ENCODE assay signal across 24 mouse cellular contexts in the genomic region with DNA sequence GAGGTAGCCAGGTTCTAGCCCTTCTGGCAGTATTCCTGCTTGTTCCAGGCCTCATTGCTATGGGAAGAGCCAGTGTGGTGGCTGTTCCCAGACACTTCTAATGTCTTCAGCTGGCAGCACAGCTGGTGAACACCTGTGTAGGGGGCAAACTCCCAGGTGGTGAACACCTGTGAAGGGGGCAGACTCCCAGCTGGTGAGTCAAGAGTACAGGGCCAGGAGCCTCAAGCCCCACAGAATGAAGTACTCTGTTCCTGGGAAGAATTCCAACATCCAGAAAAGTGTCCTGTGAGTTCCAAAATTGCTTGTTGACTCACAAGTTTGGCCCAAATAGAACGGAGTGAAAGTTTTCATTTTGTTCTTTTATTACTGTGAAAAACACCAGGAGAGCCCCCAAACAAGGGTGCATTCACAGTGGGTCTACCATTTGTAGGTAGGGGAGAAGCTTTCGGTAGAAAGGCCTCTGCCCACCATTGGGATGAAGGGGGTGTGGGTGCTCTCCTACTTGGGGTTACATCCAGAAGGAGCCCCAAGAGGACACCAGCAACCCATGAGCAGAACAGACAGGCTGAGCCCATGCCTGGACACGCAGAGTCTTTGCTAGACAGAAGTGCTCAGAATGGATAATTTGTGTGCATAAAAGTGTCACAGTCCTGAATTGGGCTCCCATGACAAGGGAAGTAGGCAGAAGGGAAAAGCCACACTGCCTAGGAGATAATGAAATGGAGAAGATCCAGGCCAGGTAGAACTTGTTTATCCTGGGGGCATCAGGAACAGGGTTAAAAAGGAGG. TPM values are rescaled to one million over a fixed set of nuclear protein-coding genes. Genes with fewer than 3 reads are reported as not detected.
A peak's percentile ranks its signal among the peaks of the same experiment; 100 is the strongest.
DNase-seq lines count a peak whose midpoint lies in the region; ATAC-seq and TF ChIP-seq lines count a peak whose summit lies in the region.
"Had no signal": no experiment of that assay in that cellular context is flagged by ENCODE, and none has a peak within 500 bp of the region (broad histone marks: within the 10 kb centered on the region; RNA-seq: fewer than 3 reads in every experiment).

No protein-coding gene starts in this region.

- no peaks in the 10 kb centered on the region for H3K79me2 ChIP-seq in myocyte (ENCODE audit: control insufficient read depth, insufficient read depth)

- no peak for ATAC-seq in granulocyte monocyte progenitor cell, adult 5-6 weeks (replicated peaks; ENCODE audit: poor library complexity, severe bottlenecking)
- ATAC-seq: forebrain, embryonic 13.5 days; liver, embryonic 12.5 days had no signal

- no peak overlapping the region for H3K4me3 ChIP-seq in myocyte
- H3K4me3 ChIP-seq: erythroblast, embryonic 14.5 days; forebrain, embryonic 13.5 days; hindbrain, embryonic 13.5 days; liver, embryonic 12.5 days; neural tube, embryonic 15.5 days had no signal

- H3K4me2 ChIP-seq in myocyte (ENCODE audit: low read depth), result no peak overlapping the region
- H3K4me2 ChIP-seq: forebrain, embryonic 13.5 days; heart, embryonic 11.5 days; hindbrain, embryonic 13.5 days; liver, embryonic 12.5 days; neural tube, embryonic 15.5 days had no signal

- TF ChIP-seq POLR2A in myocyte (IDR thresholded peaks at IDR 0.05; ENCODE audit: insufficient read length, low read depth), result no peak

- no peak overlapping the region for H3ac ChIP-seq in myocyte (ENCODE audit: control insufficient read depth, insufficient read length)

- DNase-seq in gastrocnemius, postnatal 25 days, result peak; percentile 23
- no peak for DNase-seq in gastrocnemius, postnatal 10 days
- peak; percentile 14 for DNase-seq in right cerebral cortex, postnatal 25 days
- DNase-seq in right cerebral cortex, postnatal 10 days (ENCODE audit: low spot score in 2 of 2), result no peak
- peak; percentile 16 for DNase-seq in Muller cell, postnatal 12 days (ENCODE audit: inconsistent ontology term)
- no peak for DNase-seq in embryo, embryonic 10.5 days (ENCODE audit: low spot score)
- DNase-seq: adrenal gland, postnatal 36 days; cerebellum, adult 2 months; heart, postnatal 10 days; kidney, adult 8-10 months; kidney, postnatal 14 days; left cerebral cortex, postnatal 4 days; lung, adult 2 months; midbrain, embryonic 14.5 days had no signal

- H3K36me3 ChIP-seq in myocyte (ENCODE audit: control insufficient read depth, insufficient read depth), result no peaks in the 10 kb centered on the region
- H3K36me3 ChIP-seq: neural tube, embryonic 15.5 days had no signal

- H3K27me3 ChIP-seq in myocyte (ENCODE audit: control insufficient read depth, insufficient read depth, insufficient read length), result no peaks in the 10 kb centered on the region
- H3K27me3 ChIP-seq: forebrain, embryonic 13.5 days; hindbrain, embryonic 13.5 days; liver, embryonic 12.5 days; megakaryocyte, embryonic 14.5 days; neural tube, embryonic 15.5 days had no signal

TF ChIP-seq in myocyte, 11 proteins besides CTCF, POLR2A, EP300 and RAD21:
- TF ChIP-seq CEBPB (IDR thresholded peaks at IDR 0.05; ENCODE audit: insufficient read depth, poor library complexity, severe bottlenecking) (no peak), POLR2AphosphoS2 (IDR thresholded peaks at IDR 0.05; ENCODE audit: insufficient read length, low read depth) (peak; percentile 64), MAX (IDR thresholded peaks at IDR 0.05; ENCODE audit: low read depth) (no peak), MYOG (IDR thresholded peaks at IDR 0.05; ENCODE audit: control insufficient read depth in 1 of 3, insufficient read depth in 1 of 3, insufficient read length in 2 of 3, low read depth in 2 of 3) (peak in 1 of 3 experiments; percentile 61), SRF (IDR thresholded peaks at IDR 0.05; ENCODE audit: control insufficient read depth, insufficient read length, low read depth) (no peak), REST (IDR thresholded peaks at IDR 0.05; ENCODE audit: insufficient read depth, insufficient read length) (no peak), TCF12 (IDR thresholded peaks at IDR 0.05; ENCODE audit: insufficient read depth, poor library complexity, severe bottlenecking) (peak; percentile 82), MYOD1 (IDR thresholded peaks at IDR 0.05; ENCODE audit: control insufficient read depth in 1 of 3, insufficient read length in 2 of 3, low read depth in 2 of 3) (peak; percentile 9 to 69 (median 20)), E2F4 (IDR thresholded peaks at IDR 0.05; ENCODE audit: insufficient read depth) (no peak), TCF3 (IDR thresholded peaks at IDR 0.05; ENCODE audit: insufficient read length, low read depth) (peak; percentile 32), USF1 (IDR thresholded peaks at IDR 0.05; ENCODE audit: low read depth) (no peak)
TF ChIP-seq in myocyte: peak in this region for 5.

RNA-seq across cellular contexts. Expression of a gene that starts 25.2 kb away (rescaled TPM):
- not detected for total RNA-seq in gastrocnemius, postnatal 25 days (2021)
- under 1 TPM in 1 of 2 experiments, not detected in 1; 0.09 TPM for total RNA-seq in gastrocnemius, postnatal 10 days (2021)
- 0.05 TPM for polyA plus RNA-seq in myocyte (2012; fragmentation: generic; extraction: Trizol)
- 41.1 and 69.5 TPM in 2 replicates for total RNA-seq in granulocyte monocyte progenitor cell, adult 5-6 weeks (2014; fragmentation: Nextera tagmentation)
- total RNA-seq in granulocyte monocyte progenitor cell, adult 5-6 weeks (2017), result 53.2 and 60.5 TPM in 2 replicates
- total RNA-seq: adrenal gland, postnatal 36 days; layer of hippocampus, adult 8-10 months; left cerebral cortex, postnatal 4 days had no signal
- polyA plus RNA-seq: erythroblast, embryonic 14.5 days; forebrain, embryonic 13.5 days; hindbrain, embryonic 13.5 days; midbrain, embryonic 14.5 days; neural tube, embryonic 15.5 days had no signal

Comparison
In these comparisons a context has a peak if more than half of its experiments do, and no peak if none do; other contexts are left out.
1. DNase-seq: peak in gastrocnemius, postnatal 25 days (single experiment), right cerebral cortex, postnatal 25 days (single experiment) and Muller cell, postnatal 12 days (single experiment); none in gastrocnemius, postnatal 10 days (single experiment), right cerebral cortex, postnatal 10 days (0 of 2) and embryo, embryonic 10.5 days (single experiment).
2. RNA of a gene that starts 25.2 kb away (total RNA-seq): 41.1 to 69.5 TPM in granulocyte monocyte progenitor cell, adult 5-6 weeks; 0.09 TPM in gastrocnemius, postnatal 10 days and not detected in gastrocnemius, postnatal 25 days; every median in the first group is over 10 times any median in the second.